Mouse (Mus musculus): Measurements from ENCODE around the gene Serf2. TPM values are rescaled to one million over a fixed set of nuclear protein-coding genes. Genes with fewer than 3 reads are reported as not detected.

Gene Serf2
- total RNA-seq (2021) = 100 to 1,000 TPM; 141 to 144 TPM
- long read RNA-seq, transcript Serf2-203 (2 exons, 3,105 nt) = minor isoform, 6 of 225 reads
- long read RNA-seq, transcript Serf2-201 (3 exons, 525 nt) = minor isoform, 8 of 225 reads
- long read RNA-seq, transcript Serf2-202 (3 exons, 876 nt) = minor isoform, 9 of 225 reads
- long read RNA-seq, transcript Serf2-204 (3 exons, 3,056 nt) = major isoform, 192 of 225 reads
- long read RNA-seq, partial matches to known transcripts = 2 of 225 reads
- long read RNA-seq, other reads (novel, unspliced or antisense) = 8 of 225 reads

DNA sequence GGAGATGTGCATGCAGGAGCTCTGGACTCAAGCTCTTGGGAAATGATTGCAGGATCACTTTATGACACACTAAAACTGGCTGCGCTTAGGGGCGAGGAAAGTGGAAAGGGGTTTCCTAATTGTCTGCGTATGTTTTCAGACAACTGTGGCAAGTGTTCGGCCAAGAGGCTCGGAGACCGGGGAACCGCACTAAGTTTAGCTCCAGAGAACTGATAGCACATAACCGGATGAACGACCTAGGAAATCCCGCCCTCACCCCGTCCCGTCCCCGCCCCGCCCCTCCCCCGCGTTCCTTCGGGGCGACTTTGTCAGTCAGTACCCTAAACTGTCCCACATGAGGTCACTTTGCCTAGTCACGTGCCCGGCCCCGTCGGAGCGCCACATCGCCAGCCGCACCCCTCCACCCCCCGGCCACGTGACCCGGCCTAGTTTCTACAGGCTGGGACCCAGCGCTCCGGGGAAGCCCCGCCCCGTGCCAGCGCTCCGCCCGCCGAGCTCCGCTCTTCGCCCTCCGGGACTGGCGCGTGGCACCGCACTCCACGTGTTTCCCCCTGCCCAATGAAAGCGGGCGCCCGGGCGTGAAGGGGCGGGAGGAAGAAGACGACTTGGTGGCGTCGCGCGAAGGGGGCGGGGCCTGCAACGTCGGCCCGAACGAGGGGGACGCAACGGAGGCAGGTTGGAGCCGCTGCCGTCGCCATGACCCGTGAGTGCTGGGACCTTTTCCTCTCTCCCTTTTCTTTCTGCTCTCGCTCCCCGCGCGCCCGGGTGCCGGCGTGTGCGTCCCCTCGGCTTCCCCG is at the start of gene Serf2:
TSS of gene Serf2 (plus strand) at position 457 of the 797 bp plus-strand sequence.
- peak; percentile 99 for DNase-seq (ENCODE audit: low spot score in 2 of 2)

- no peak for DNase-seq (ENCODE audit: low spot score in 2 of 2)
These were observed 45.7 kb upstream of the Serf2 start for GRCm38 (mm10) chr2:121403296-121403695.

DNA sequence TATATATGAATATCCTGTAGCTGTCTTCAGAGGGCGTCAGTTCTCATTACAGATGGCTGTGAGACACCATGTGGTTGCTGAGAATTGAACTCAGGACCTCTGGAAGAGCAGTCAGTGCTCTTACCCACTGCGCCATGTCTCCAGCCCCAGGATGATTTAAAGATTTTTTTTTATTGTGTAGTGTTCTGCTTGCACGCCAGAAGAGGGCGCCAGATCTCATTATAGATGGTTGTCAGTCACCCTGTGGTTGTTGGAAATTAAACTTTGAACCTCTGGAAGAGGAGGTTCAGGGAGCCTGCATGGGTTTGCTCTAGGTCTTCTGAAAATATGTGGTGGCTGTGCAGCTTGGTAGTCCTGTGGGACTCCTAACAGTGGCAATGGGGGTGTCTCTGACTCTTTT is 40.8 kb upstream of the Serf2 start:
- DNase-seq (ENCODE audit: low spot score in 2 of 2) = no peak

DNA sequence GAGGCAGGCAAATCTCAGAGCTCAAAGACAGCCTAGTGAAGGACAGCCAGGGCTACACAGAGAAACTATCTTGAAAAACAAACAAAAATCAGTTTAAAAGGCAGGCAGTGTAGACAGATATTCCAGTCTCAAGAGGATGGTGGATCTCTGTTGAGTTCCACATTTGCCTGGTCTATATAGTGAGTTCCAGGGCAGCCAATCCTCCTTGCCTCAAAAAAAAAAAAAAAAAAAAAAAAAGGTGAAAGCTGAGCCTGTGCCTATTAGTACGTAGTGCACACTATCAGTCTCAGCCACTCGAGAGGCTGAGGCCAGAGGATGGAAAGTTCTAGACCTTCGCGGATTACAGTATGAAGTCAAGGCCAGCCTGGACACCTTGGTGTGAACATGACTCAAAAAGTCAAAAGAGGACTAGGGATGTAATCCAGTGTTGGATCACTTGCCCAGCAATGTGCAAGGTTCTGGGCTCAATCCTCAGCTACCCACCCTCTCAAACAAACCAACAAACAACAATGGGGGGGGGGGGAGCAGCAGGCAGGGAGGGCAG is 36.1 kb upstream of the Serf2 start:
- DNase-seq (ENCODE audit: low spot score in 2 of 2) = no peak

GRCm38 (mm10) chr2:121413387-121414042 is 35.5 kb upstream of the Serf2 start, which contains the start of the genes Pdia3 and Catsper2:
Pdia3 (plus strand) TSS chr2:121413775.
Catsper2 (minus strand) TSS chr2:121413792.
- DNase-seq (ENCODE audit: low spot score in 2 of 2) = peak; percentile 96 to 97

GRCm38 (mm10) chr2:121414139-121414685 is 34.8 kb upstream of the Serf2 start:
- DNase-seq (ENCODE audit: low spot score in 2 of 2) = peak in 1 of 2 experiments; percentile 47

- DNase-seq (ENCODE audit: low spot score in 2 of 2) = no peak
These were observed 33.9 kb upstream of the Serf2 start for GRCm38 (mm10) chr2:121415103-121415502.

DNA sequence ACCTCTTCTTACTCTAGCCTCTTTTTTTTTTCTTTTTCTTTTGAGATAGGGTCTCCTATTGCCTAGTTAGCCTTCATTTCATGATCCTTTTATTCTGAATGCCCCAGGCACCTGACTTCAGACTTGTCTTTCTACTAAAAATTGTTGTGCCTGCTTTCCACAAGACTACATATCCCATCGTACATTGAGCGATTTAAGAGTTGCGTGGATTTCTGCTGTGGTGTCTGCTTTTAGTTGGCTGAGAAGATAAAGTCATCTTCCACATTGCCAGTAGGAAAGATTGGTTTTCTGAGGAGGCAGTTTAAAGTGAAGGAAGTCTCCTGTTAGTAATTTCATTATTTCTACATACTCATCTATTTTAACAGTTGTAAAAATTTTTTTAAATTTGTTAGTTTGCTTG is 33.4 kb upstream of the Serf2 start:
- DNase-seq (ENCODE audit: low spot score in 2 of 2) = no peak

GRCm38 (mm10) chr2:121416356-121416755 is 32.6 kb upstream of the Serf2 start:
- no peak for DNase-seq (ENCODE audit: low spot score in 2 of 2)

- DNase-seq (ENCODE audit: low spot score in 2 of 2) = no peak
These were observed 30.5 kb upstream of the Serf2 start for GRCm38 (mm10) chr2:121418476-121418875.

DNA sequence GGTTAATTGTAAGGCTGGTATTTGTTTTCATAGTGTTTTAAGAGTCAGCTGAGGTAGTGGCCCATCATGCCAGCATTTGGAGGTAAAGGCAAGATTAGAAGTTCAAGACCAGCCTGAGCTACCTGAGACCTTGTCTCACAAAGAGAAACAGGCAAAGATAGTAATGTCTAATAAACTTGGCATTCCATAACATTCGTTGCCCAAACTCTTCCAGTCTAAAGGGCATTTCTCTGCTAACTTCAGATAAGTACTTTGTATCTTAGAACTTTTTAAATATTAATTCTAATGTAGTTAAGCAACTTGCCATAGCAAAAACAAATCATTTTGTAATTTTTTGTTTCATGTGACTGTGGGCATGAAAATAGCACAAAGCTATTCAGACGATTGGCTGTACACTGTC is 25.8 kb upstream of the Serf2 start:
- DNase-seq (ENCODE audit: low spot score in 2 of 2) = no peak

DNA sequence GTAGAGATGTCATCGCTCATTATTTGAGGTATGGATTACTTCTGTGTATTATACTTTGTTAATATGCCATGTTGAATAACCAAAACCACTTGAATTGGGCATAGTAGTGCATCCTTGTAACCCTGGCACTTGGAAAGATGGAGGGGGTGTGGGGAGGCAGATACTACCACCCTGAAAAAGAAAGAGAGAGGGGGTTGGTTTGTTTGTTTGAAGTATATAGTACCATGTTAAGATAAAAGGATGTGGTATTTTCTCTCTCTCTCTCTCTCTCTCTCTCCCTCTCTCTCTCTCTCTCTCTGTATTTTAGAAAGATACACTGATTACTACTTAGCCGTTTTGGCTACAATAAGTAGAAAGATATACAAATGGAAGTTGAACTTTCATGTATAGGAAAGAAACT is 23.1 kb upstream of the Serf2 start:
- no peak for DNase-seq (ENCODE audit: low spot score in 2 of 2)

DNA sequence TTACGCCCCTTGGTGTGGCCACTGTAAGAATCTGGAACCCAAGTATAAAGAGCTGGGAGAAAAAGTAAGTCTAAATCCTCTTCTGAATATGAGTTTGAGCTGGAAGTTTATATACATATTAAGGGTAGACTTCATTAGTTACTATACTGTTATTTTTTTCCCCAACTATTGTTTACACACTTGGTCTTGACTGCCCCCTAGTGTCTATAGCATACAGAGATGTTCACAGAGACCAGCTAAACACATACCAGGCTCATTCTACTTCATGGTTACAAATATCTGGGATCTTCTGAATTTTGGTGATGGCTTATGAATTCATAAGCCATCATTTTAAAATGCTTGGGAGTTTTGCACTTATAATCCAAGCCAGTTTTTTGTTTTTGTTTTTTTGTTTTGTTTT is 14.1 kb upstream of the Serf2 start:
- DNase-seq (ENCODE audit: low spot score in 2 of 2) = no peak

DNA sequence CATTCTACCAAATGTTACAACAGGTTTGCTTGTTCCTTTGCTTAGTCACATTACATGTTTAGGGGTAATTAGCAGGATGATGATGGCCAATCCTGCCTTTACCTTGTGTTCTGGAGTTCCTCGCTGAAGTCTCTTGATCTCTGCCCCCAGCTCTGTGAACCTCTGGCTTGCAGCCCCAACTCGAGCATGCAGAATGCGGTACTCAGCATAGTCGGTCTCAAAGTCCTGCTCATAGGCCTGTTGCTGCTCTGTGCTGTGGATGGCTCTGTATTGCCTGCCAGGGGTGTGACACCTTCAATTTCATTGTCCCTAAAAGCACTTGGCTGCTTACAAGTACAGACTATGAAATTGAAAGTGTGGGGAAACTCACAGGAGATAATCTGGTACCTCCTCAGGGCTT is 9.2 kb upstream of the Serf2 start:
- no peak for DNase-seq (ENCODE audit: low spot score in 2 of 2)

- no peak for DNase-seq (ENCODE audit: low spot score in 2 of 2)
These were observed 8.0 kb upstream of the Serf2 start for GRCm38 (mm10) chr2:121440834-121441605.

- DNase-seq (ENCODE audit: low spot score in 2 of 2) = no peak
These were observed 7.2 kb upstream of the Serf2 start for GRCm38 (mm10) chr2:121441800-121442199.

DNA sequence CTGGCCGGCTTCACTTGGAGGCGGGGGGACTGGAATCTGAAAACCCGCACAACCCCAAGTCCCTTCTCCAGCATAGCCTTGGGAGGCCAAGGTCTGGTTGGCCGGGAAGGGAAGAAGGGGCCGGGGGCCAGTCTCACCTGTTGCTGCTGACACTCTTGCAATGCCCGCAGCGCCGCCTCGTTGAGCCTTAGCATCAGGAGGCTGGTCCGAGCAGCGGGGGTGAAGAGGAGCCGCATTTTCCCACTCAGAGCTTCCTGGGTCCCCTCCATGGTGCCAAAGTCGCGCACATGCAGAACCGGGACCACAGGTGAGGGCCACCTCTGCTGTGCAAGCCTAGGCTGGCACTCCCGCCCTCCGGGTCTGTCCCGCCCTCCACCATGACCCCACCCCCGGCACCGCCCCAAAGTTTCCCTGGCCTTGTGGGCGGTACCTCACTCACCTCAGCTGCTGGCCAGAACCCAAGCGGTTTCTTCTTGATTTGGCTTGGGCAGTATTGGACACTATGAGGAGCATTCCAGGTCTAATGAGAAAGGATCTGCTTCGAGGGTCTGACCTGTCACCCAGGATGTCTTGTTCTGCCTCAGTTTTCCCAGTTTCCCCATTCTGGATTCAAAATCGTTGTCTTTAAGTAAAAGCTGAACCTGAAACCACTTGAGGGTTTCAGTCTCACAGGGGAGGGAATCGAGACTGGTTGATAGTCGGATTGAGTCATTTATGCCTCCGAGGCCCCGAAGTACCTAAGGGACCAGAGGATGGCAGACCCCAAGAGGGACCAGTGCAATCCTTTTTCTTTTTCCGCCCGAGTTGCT is 6.5 kb upstream of the Serf2 start:
- DNase-seq (ENCODE audit: low spot score in 2 of 2) = no peak

DNA sequence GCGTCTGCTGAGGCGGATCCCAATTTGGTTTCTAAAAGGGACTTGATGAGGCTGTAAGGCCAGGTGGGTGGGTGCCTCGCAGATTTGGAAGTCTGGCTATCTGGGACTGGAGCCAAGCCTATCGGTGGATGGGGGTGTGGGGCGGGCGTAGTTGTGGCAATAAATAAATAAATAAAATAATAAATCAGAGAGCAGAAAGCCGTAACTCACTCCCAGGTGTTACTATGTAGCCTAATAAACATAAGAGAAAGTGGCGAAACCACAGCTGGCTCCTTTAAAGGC is 6.0 kb upstream of the Serf2 start:
- no peak for DNase-seq (ENCODE audit: low spot score in 2 of 2)

DNA sequence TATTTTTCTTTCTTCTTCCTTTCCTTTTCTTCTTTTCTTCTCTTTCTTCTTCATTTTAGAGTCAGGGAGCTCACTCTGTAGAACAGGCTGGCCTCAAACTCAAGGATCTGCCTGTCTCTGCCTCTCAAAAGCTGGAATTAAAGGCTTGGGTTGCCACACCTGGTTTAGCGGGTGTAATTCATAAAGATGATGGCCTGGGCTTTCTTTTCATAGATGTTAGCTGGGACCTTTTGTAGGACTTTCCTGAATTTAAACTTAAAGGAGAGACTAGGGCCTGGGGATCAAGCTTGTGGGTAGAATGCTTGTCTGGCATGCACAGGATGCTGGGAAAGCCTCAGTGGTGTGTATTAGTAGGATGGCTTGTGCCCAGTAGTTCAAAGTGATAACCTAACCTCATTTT is 4.8 kb upstream of the Serf2 start, which contains the start of gene Ell3:
TSS of gene Ell3 (minus strand) at position 101 of the 400 bp plus-strand sequence.
- DNase-seq (ENCODE audit: low spot score in 2 of 2) = no peak

- DNase-seq (ENCODE audit: low spot score in 2 of 2) = no peak
These were observed 3.9 kb upstream of the Serf2 start for GRCm38 (mm10) chr2:121445117-121445516.

All from layer of hippocampus, adult 18-20 months (tissue).